Mouse (Mus musculus): ENCODE measurements around the gene Lpin1. TPM values are rescaled to one million over a fixed set of nuclear protein-coding genes. Genes with fewer than 3 reads are reported as not detected.

The Lpin1 gene
- total RNA-seq (2021), result 10 to 100 TPM; 24.8 to 27.1 TPM
- long read RNA-seq, experiment 1, full-length matches to known transcripts, result 5 of 25 reads
- long read RNA-seq, experiment 1, partial matches to known transcripts, result 12 of 25 reads
- long read RNA-seq, experiment 1, other reads (novel, unspliced or antisense), result 8 of 25 reads
- long read RNA-seq, experiment 2, full-length matches to known transcripts, result 6 of 27 reads
- long read RNA-seq, experiment 2, partial matches to known transcripts, result 11 of 27 reads
- long read RNA-seq, experiment 2, other reads (novel, unspliced or antisense), result 10 of 27 reads

DNA sequence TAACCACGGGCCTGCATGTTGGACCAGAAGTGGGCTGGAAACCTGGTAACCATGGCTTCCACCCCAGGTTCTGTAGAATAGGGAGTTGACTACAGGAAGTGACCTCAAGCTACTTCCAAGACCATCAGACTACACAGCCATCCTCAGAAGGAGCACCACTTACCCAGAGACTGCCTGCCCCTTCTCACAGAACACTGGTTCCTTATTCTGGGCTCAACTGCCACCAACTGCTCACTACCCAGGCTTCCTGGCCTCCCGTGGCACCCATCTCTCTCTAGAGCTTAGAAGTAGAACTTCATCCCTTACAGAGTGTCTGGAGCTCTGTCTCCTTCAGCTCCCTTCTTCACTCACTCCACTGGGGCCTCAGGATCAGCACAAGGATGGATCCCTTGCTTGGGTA lies at the start of gene Lpin1:
Gene Lpin1, minus strand, starts transcription at position 31 of the 400 bp plus-strand sequence.
- DNase-seq (ENCODE audit: low spot score in 2 of 2), result no peak

DNA sequence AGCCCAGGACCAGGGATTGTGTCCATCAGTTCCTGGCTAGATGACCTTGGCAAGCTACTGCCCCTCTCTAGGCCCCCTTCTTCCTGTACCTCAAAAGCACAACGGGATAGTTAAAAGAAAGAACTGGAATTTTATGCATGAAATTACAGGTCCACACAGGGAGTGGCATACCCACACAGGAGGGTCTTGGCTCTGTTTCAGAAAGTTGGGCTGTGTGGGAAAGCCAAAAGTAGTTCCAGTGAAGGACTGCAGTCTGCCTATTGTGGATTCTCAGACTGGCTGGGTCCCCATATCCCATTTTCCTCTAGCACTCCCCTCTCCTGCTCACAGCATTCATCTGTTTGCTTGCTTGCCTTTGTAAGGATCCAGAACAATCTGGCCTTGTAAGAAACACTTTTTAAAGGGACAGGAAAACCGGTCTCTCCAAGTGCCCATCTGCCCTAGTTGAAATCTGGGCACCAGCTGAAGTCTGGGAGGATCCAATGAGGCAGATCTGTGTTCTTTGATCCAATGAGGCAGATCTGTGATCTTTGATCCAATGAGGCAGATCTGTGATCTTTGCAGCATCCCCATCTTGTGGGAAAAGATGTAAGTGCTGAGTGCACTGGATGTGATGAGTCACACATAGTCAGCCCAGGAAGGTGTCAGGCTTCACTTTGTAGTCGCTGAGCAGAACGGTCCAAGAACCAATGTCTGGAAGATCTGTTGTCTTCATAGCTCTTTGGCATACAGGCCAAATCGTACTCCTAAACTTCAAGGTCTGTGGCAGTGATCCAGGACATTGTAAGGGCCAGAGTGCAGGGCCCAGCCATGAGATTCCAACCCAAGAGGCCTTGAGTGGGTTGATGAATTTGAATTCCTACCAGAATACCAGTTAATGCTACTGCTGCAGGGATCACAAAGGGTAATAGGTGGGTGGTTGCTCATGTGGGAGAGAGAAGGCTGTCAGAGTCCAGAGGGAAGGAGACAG lies 46.4 kb upstream of the Lpin1 start:
- DNase-seq (ENCODE audit: low spot score in 2 of 2), result no peak

DNA sequence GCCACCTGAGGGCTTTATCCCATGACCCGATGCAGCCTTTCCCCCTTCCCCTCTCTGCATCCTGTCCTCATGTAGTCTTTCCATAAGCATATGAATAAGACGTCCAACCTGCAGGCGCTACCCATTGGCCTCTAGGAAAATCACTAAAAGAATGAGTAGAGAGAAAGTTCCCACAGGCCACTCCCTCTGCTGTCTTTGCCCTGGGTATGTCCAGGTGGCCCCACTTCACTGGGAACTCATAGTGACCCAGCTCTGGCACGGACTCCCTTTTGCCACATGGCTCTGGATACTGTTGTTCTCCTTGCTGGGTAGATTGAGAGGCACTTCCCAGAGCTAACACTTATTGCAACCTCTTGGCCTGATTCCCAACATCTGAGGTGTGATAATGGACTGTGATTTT lies 44.8 kb upstream of the Lpin1 start:
- DNase-seq (ENCODE audit: low spot score in 2 of 2), result no peak

DNA sequence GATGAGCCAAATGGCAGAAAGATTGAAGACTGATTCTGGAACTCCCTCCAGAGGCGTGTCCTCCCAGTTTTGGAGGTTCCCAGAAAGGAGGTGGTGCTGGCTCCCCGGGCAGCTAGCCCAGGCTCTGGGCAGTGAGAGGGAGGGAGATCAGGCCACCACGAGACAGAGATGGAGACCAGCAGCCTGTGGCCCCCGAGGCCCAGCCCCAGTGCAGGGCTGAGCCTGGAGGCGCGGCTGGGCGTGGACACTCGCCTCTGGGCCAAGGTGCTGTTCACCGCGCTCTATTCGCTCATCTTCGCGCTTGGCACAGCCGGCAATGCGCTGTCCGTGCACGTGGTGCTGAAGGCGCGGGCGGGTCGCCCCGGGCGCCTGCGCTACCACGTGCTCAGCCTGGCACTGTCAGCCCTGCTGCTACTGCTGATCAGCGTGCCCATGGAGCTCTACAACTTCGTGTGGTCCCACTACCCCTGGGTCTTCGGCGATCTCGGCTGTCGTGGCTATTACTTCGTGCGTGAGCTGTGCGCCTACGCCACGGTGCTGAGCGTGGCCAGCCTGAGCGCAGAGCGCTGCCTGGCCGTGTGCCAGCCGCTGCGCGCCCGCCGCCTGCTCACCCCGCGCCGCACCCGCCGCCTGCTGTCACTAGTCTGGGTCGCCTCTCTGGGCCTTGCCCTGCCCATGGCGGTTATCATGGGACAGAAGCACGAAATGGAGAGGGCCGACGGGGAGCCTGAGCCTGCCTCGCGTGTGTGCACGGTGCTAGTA lies 42.7 kb upstream of the Lpin1 start, which contains the start of gene Ntsr2:
Gene Ntsr2, plus strand, starts transcription at position 51 of the 762 bp plus-strand sequence.
- peak; percentile 51 to 77 for DNase-seq (ENCODE audit: low spot score in 2 of 2)

DNA sequence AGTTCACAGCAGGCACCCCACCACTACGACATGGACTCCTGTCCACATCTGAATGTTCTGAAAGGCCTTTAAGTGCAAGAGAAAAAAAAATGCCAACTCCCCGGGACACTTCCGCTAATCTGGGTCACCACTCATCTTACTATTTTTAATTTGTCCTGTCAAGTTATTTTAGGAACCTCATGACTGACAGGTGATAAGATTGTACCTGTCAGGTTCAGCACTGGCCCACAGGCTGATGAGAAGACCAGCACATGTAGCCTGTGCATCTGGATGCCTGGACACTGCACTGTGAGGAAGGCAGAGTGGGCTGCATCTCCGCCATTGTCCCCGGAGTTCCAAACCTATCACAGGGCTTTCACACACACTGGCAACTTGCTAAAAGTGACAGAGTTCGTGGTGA lies 39.1 kb upstream of the Lpin1 start:
- DNase-seq (ENCODE audit: low spot score in 2 of 2), result no peak

DNA sequence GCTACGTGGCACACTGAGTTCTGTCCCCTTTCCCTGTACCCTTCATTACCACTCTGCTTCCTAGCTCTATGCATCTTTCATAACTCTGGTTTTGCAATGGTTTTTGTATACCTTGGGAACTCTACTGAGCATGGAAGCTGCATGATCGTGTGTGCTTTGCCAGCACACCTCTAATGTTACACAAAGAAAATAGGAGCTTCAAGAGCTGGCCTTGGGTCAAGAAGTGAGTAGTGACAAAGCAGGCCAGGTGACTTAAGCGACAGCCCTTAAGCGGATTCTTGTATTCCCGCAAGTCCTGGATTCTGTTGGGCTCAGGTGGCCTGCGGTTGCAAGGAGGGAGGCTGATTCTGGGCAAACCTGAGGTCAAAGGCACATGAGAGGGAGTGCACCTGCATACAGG lies 37.5 kb upstream of the Lpin1 start:
- DNase-seq (ENCODE audit: low spot score in 2 of 2), result no peak

DNA sequence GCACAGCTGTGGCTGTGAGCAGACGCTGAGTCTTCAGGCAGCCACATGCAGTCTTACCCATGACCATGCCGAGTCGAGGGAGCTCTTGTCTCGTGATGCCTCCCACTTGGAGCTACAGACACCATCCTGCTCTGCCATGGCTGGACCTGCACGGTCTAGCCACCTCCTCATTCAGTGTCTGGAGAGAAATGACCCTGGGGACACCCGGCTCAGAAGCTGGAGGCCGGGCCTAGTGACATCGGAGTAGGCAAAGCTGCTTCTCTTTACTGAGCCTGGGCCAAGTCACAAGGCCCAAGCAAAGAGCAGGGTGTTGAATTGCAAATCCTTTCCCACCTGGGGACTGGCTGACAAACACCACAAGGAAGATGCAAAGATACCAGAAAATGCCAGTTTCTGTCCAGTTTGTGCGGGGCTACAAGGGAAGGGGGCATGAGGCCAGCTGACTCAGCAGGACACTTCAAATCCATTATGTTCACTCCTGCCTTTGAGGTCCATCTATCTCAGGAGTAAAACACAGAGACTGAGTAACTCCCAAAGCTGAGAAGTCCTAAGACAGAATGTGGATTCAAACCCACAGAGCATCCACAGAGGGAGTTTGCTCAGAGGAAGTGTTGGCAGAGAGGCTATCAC lies 36.1 kb upstream of the Lpin1 start:
- no peak for DNase-seq (ENCODE audit: low spot score in 2 of 2)

DNA sequence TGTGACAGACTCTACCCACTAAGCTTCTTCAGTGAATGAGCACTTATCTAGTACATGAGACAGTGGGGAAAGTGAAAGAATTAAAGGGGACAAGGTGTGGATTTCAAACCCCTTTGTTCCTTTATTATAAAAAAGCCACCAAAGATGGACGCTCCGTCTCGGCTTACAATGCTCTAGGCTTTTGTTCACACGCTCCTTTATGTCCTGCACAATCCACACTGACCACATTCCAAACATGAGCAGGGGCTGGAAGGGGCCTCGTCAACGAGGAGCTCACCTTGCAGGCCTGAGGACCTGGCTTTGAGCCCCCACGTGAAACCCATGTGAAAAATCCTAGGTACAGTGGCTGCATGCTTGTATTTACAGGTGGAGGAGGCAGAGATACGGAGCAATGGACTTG lies 33.9 kb upstream of the Lpin1 start:
- DNase-seq (ENCODE audit: low spot score in 2 of 2), result no peak

DNA sequence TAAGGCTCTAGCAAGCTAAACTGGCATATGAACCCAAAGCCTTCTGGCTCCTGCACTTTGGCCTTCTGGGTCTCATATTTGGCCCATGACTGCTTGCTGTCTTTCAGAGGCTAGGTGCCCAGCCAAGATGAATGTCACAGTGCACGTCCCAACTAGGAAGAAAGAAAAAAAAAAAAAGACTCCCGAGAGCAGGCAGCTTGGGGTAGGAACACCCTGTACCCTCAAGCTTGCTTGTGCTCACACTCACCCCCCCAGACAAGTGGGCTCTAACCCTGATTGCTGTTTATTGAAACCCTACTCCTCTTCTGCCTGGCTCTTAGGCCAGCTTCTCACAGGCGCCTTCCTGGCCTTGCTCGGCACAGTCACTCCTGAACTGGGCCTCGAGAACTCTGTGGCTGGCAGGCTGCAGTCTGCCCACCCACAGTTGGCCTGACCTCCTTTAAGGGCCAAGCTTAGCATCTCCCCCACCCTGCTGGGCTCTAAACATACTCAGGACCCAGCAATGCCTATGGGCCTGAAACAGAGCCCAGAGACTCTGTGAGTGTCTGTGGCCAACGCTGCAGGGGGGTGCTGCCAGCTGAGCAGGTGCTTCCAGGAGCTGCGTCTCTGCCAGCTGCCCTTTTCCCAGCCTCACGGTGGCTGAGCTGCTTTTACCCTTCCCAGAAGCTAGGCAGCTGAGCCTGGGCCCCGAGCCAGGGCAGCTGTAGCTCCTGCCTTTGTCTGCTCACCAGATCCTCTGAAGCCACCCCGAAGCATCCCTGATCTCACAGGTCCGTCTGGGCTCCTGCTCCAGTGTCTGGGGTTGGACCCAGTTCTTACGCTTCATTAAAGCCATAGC lies 33.0 kb upstream of the Lpin1 start:
- peak; percentile 23 to 65 for DNase-seq (ENCODE audit: low spot score in 2 of 2)

DNA sequence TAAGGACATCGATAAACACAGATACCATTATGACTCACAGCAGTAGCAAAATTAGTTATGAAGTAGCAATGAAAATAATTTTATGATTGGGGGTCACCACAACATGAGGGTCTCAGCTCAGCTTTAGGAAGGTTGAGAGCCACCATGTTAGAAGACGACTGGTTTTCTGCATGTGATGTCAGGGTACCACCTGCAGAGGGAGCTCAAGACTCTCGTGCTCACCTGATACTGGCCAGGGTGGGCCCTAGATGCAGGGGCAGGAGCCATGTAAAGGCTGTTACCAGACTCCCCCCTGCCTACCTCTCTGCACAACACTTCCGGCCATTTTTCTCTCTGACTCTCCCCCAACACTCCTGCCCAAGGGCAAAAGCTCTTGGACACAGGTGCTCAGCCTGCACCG lies 31.2 kb upstream of the Lpin1 start:
- no peak for DNase-seq (ENCODE audit: low spot score in 2 of 2)

DNA sequence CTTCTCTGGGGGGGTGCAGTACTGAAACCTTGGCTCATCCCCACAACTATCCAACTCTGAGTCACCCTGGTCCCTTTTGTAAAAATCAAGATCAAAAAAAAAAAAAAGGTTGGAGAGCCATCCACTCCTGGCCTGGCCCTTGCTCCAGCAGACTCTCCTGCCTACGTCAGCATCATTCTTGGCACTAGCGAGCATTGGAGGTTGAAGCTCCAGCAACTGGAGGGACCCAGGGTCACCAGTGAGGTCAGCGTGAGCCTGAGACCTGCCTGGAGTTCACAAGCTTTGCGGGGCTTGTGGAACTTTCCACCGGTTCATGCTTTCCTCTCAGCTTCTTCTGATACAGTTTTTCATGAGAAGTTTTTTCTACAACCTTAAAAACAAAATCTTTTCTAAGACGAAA lies 29.3 kb upstream of the Lpin1 start:
- DNase-seq (ENCODE audit: low spot score in 2 of 2), result no peak

DNA sequence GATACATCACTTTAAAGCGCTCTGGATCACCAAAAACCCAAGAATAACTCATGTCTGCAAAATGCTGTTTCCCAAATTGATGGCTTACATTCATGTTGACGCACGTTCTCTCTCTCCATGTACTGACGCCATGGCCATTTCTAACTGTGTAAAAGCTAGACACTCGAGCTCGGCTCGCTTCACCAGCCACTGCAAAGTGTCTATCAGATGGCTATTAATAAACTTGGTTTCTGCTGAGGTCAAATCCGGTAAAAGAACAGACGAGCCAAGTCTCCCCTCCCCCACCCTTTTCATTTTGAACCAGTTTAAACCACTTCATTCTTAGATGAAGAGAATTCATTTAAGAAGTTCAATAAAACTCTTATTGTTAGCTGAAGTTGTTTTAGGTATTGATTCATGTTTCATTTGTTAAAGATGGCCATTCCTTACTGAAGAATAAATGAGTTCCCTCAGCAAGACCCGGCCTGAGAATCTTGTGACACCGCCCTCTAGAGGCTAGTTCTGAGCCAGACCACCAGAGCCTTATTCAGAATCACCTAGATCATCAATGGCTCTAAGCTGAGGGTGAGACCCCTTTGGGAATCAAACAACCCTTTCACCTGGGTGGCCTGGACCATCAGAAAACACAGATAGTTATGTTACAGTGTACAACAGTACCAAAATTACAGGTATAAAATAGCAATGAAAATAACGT lies 28.5 kb upstream of the Lpin1 start:
- no peak for DNase-seq (ENCODE audit: low spot score in 2 of 2)

DNA sequence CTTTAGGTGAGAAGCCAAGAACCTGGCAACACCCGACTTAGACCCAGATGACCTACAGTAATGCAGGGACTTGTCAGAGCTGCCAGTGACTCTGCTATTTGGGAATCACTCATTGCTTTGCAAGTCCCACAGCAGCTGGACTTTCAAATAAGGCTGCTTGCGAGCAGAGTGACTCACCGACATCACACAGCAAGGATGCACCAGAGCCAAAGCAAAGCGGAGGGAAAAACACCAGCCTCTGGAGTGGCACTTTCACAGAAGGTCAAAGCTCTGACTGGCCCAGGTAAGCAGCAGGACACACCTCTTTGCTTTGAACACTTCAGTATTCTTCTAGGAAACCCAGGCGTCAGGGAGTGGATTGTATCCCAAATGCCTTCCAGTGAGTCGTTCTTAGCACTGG lies 25.1 kb upstream of the Lpin1 start:
- DNase-seq (ENCODE audit: low spot score in 2 of 2), result no peak

DNA sequence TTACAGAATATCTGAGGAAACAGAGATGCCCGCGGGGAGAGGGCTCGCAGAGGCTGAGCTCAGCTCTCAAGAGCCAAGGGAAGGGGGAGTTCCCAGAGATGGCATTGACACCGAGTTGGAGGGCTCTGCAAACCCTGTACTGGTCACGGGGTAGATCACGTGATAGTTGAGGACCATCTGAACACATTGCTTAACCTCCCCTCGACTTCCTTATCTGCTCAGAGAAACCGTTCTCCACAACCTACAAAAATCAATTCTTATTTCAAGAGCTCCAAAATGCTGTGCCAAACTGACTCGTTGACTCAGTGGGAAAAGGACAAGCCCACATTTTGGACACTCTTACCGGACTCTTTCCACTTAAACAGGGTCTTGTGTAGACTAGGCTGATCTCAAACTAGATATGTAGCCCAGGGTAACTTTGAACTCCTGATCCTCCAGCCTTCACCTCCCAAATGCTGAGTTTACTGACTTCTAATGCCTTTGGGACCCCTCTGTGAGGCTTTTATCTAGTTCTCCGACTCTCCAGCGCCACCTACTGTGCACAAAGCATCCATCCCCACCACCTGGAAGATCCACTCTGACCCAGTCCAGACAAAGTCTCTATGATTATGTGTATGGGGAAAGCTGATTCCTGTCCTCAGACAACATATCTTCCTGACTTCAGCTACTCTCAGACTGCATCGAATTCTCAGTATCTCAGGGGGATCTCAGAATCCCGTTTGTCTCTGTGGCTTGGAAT lies 23.5 kb upstream of the Lpin1 start:
- peak in 1 of 2 experiments; percentile 43 for DNase-seq (ENCODE audit: low spot score in 2 of 2)

DNA sequence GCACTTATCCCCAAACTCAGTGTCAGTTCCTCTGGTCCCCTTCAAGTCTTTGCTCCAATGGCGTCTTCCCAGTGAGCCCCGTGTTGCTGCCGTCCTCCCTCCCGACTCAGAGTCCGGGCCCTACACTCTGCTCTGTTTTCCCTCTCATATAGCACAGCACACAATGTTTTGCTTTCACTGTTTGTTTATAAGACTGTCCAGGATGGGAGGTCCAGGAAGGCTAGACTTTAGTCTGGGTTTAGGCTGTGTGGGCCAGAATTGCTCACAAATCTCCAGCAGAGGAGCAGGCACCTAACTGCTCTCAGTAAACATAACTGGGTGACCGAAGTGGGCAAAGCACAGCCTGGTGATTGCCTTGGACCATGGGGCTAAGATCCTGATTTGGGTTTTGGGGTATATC lies 22.5 kb upstream of the Lpin1 start:
- no peak for DNase-seq (ENCODE audit: low spot score in 2 of 2)

DNA sequence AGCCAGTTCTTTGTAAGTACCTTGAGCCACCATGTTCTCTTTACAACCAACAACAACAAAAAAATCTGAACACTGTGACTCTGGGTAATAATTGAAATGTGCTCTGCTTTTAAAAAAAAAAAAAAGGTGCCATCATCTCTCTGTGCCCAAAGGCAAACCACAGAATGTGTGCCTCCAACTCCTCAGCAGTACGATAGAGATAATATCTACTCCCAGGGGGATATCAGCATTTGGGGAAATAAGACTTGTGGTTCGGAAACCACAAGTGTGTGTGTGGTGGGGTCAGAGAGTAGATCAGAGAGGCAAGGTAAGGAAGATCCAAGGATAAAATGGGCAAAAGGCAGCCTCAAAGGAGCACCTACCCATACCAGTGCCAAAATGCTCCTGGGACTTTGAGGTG lies 20.7 kb upstream of the Lpin1 start:
- DNase-seq (ENCODE audit: low spot score in 2 of 2), result no peak

DNA sequence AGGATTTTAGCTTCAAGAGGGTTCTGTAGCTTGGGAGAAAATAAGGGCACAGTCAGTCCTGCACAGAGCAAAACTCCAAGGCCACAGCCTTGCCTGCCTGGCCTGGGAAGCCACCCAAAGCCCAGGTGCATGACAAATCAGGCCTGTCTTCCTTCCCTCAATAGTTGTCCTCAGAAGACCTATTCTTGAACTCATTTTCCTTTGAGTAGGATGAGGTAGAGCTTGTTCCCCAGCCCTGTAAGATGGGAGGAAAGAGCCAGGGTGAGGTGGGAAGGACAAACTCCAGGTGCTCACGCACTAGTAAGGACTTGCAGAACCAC lies 20.1 kb upstream of the Lpin1 start:
- DNase-seq (ENCODE audit: low spot score in 2 of 2), result no peak

DNA sequence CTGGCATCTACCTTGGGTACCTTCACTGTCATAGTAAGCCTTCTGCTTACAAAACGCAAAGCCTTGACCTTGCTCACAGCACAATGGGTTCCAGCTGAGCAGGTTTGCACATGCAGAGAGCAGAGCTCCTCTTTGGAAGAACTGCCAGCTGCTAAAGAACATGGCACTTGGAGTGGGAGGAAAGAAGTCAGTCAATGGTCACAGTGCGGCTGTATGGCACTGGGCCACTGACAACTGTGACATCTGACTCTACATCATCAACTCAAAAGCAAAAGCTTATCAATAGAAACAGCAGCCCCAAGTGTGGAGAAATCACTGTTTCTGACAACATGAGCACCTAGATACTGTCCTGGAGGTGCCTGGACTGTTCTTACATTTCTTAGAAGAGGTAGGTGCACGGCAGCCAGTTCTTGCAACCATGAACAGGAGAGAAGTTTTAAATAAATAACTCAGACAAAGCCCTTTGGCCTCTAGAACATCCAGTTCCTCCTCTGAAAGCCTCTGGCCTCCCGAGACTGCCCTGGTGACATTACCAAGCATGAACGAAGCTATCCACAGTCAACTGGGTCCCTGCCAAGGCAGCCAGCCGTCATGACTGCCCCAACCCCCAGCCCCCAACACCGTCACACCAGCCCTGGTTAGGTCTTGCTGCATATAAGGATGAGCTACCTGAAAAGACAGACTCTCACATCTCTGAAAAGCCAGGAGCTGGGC lies 19.5 kb upstream of the Lpin1 start:
- peak in 1 of 2 experiments; percentile 16 for DNase-seq (ENCODE audit: low spot score in 2 of 2)
